Mouse (Mus musculus): ENCODE data around the gene Mrtfb.

- TF ChIP-seq CTCF (IDR thresholded peaks at IDR 0.05; ENCODE audit: control insufficient read depth, insufficient read depth, low read length) (no peak), POLR2A (IDR thresholded peaks at IDR 0.05; ENCODE audit: borderline replicate concordance, control insufficient read depth, low read depth, low read length) (no peak)
These were observed 110.0 kb downstream of the Mrtfb start for GRCm38 (mm10) chr16:13366256-13366655.

All from bone marrow, adult 2 months (tissue).